Mouse (Mus musculus) testis, adult 2 months (tissue): ENCODE data around the gene Zp1.

Experiments used
- CTCF ChIP-seq: fragments of 200-500 bp; IDR thresholded peaks from 2 replicates; pipeline ENCODE4 v1.5.1; 2012; ENCODE audit warnings: low read depth, mild to moderate bottlenecking, inconsistent platforms, low read length, moderate library complexity; ENCODE audit not compliant: control insufficient read depth, insufficient read depth, insufficient replicate concordance
- POLR2A ChIP-seq: fragments of 200-500 bp; IDR thresholded peaks from 2 replicates; pipeline ENCODE4 v1.6.1; 2012; ENCODE audit warnings: low read depth, mild to moderate bottlenecking, inconsistent platforms, low read length, moderate library complexity; ENCODE audit not compliant: control insufficient read depth

GRCm38 (mm10) chr19:10904512-10904911, 15.9 kb downstream of the Zp1 start:
- TF ChIP-seq POLR2A (no peak), CTCF (no peak)
